Mouse (Mus musculus) embryonic facial prominence, embryonic 15.5 days (tissue): ENCODE measurements around the gene Iqcj. TPM values are rescaled to one million over a fixed set of nuclear protein-coding genes. Genes with fewer than 3 reads are reported as not detected.
"Not testable (repeated sequence)": the region's sequence is repeated elsewhere in the genome, so short reads cannot be mapped to it uniquely, and the experiment has no call there.

ENCODE experiments used
- ATAC-seq: fragments of 200-750 bp; cut with Nextera tagmentation; 2 replicates; pipeline ENCODE4 v1.8.0; 2017; ENCODE audit warnings: low read depth, moderate TSS enrichment; ENCODE audit not compliant: insufficient number of reproducible peaks, low FRiP score, low TSS enrichment
- H3K27ac ChIP-seq: fragments of 300-500 bp; sonication (generic); replicated peaks from 2 replicates; pipeline ENCODE4 v1.5.1; 2015; ENCODE audit warnings: mild to moderate bottlenecking, inconsistent platforms
- H3K27me3 ChIP-seq: fragments of 300-500 bp; sonication (generic); 2 replicates; pipeline ENCODE4 v1.6.1; 2015; ENCODE audit warnings: inconsistent platforms
- H3K36me3 ChIP-seq: fragments of 300-500 bp; sonication (generic); 2 replicates; pipeline ENCODE4 v1.6.1; 2015; ENCODE audit warnings: mild to moderate bottlenecking, inconsistent platforms
- H3K4me1 ChIP-seq: fragments of 300-500 bp; sonication (generic); 2 replicates; pipeline ENCODE4 v1.6.1; 2015; ENCODE audit warnings: inconsistent platforms
- H3K4me2 ChIP-seq: fragments of 300-500 bp; sonication (generic); replicated peaks from 2 replicates; pipeline ENCODE4 v1.6.1; 2015; ENCODE audit warnings: mild to moderate bottlenecking, inconsistent platforms
- H3K4me3 ChIP-seq: fragments of 300-500 bp; sonication (generic); replicated peaks from 2 replicates; pipeline ENCODE4 v1.5.1; 2015; ENCODE audit warnings: mild to moderate bottlenecking, inconsistent platforms
- H3K9ac ChIP-seq: fragments of 300-500 bp; sonication (generic); 2 replicates; pipeline ENCODE4 v1.6.1; 2015; ENCODE audit warnings: inconsistent platforms
- H3K9me3 ChIP-seq: fragments of 300-500 bp; sonication (generic); replicated peaks from 2 replicates; pipeline ENCODE4 v1.6.1; 2016; ENCODE audit warnings: inconsistent platforms
- WGBS: fragments of 180-500 bp; shearing (Covaris S2); methylation state at CpG from one replicate; pipeline ENCODE4 v1.1.7; 2015; 5-methylcytosine and 5-hydroxymethylcytosine counted together
- polyA plus RNA-seq: library from polyadenylated mRNA; unstranded; fragments of >200 nt; fragmentation: Nextera tagmentation; extraction: Ambion mirVana; gene quantifications from 2 replicates; pipeline ENCODE4 v1.2.1, GENCODE M21; 2015

Gene Iqcj
- polyA plus RNA-seq, 1 experiment from 2014 or later: not detected

GRCm38 (mm10) chr3:68092108-68092507 is 200.1 kb downstream of the Iqcj start:
- H3K27ac ChIP-seq: no peak overlapping the region
- WGBS: 59% methylated on average over 4 of the region's 4 CpGs
- no peaks in the 10 kb centered on the region for H3K27me3 ChIP-seq
- H3K4me1 ChIP-seq: no peaks in the 10 kb centered on the region
- no peak overlapping the region for H3K9ac ChIP-seq
- no peaks in the 10 kb centered on the region for H3K9me3 ChIP-seq
- no peak overlapping the region for H3K4me2 ChIP-seq
- no peak for ATAC-seq
- no peak overlapping the region for H3K4me3 ChIP-seq
- no peaks in the 10 kb centered on the region for H3K36me3 ChIP-seq

- no peaks in the 10 kb centered on the region for H3K4me1 ChIP-seq
- no peaks in the 10 kb centered on the region for H3K27me3 ChIP-seq
- no peak overlapping the region for H3K4me3 ChIP-seq
- no peaks in the 10 kb centered on the region for H3K9me3 ChIP-seq
- no peak overlapping the region for H3K4me2 ChIP-seq
- no peak overlapping the region for H3K27ac ChIP-seq
- H3K36me3 ChIP-seq: no peaks in the 10 kb centered on the region
- ATAC-seq: no peak
- WGBS: 71% methylated on average over 4 of the region's 4 CpGs
- no peak overlapping the region for H3K9ac ChIP-seq
Measured at GRCm38 (mm10) chr3:68096724-68097431, 204.9 kb downstream of the Iqcj start.

- H3K27ac ChIP-seq, H3K9me3 ChIP-seq, H3K4me1 ChIP-seq, H3K4me2 ChIP-seq, ATAC-seq, H3K27me3 ChIP-seq, H3K9ac ChIP-seq, H3K36me3 ChIP-seq, H3K4me3 ChIP-seq: not testable (repeated sequence)
- WGBS: 83% methylated on average over 6 of the region's 6 CpGs
Measured at GRCm38 (mm10) chr3:68099561-68099960, 207.5 kb downstream of the Iqcj start.

GRCm38 (mm10) chr3:68101343-68101742 is 209.3 kb downstream of the Iqcj start:
- no peak overlapping the region for H3K4me2 ChIP-seq
- no peaks in the 10 kb centered on the region for H3K9me3 ChIP-seq
- no peaks in the 10 kb centered on the region for H3K27me3 ChIP-seq
- H3K4me1 ChIP-seq: no peaks in the 10 kb centered on the region
- 62% methylated on average over 4 of the region's 4 CpGs for WGBS
- H3K9ac ChIP-seq: no peak overlapping the region
- no peak for ATAC-seq
- no peaks in the 10 kb centered on the region for H3K36me3 ChIP-seq
- H3K27ac ChIP-seq: no peak overlapping the region
- no peak overlapping the region for H3K4me3 ChIP-seq

- no peak overlapping the region for H3K4me3 ChIP-seq
- no peak overlapping the region for H3K9ac ChIP-seq
- no peaks in the 10 kb centered on the region for H3K36me3 ChIP-seq
- no peak overlapping the region for H3K27ac ChIP-seq
- no peak overlapping the region for H3K4me2 ChIP-seq
- H3K4me1 ChIP-seq: no peaks in the 10 kb centered on the region
- H3K9me3 ChIP-seq: no peaks in the 10 kb centered on the region
- no peak for ATAC-seq
- H3K27me3 ChIP-seq: no peaks in the 10 kb centered on the region
- 66% methylated on average over 2 of the region's 2 CpGs for WGBS
Measured at GRCm38 (mm10) chr3:68105081-68105685, 213.2 kb downstream of the Iqcj start.

Other genes with a start within 250 kb of the Iqcj start
- gene Iqschfp, start within 50 bp of the Iqcj start, polyA plus RNA-seq: 0.08 and 0.24 TPM in 2 replicates
- gene Schip1, start 172.6 kb downstream of the Iqcj start, polyA plus RNA-seq: 27.5 and 30.9 TPM in 2 replicates